Mouse (Mus musculus) neural tube, embryonic 14.5 days (tissue): ENCODE results near the gene Nxph4. TPM values are rescaled to one million over a fixed set of nuclear protein-coding genes. Genes with fewer than 3 reads are reported as not detected.

Source experiments
- ATAC-seq: fragments of 200-750 bp; cut with Nextera tagmentation; 2 replicates; pipeline ENCODE4 v1.8.0; 2017; ENCODE audit warnings: low read depth, mild to moderate bottlenecking, moderate TSS enrichment, moderate library complexity
- H3K27ac ChIP-seq: fragments of 300-500 bp; sonication (generic); 2 replicates; pipeline ENCODE4 v1.5.1; 2014; ENCODE audit warnings: low read depth, mild to moderate bottlenecking, control low read depth, low read length, moderate library complexity, mixed read lengths
- H3K27me3 ChIP-seq: fragments of 300-500 bp; sonication (generic); 2 replicates; pipeline ENCODE4 v1.6.1; 2014; ENCODE audit warnings: low read length; ENCODE audit not compliant: control insufficient read depth, insufficient read depth
- H3K36me3 ChIP-seq: fragments of 300-500 bp; sonication (generic); 2 replicates; pipeline ENCODE4 v1.6.1; 2014; ENCODE audit warnings: low read length, mixed read lengths; ENCODE audit not compliant: control insufficient read depth, insufficient read depth
- H3K4me1 ChIP-seq: fragments of 300-500 bp; sonication (generic); 2 replicates; pipeline ENCODE4 v1.6.1; 2014; ENCODE audit warnings: low read length; ENCODE audit not compliant: control insufficient read depth, insufficient read depth
- H3K4me2 ChIP-seq: fragments of 300-500 bp; sonication (generic); 2 replicates; pipeline ENCODE4 v1.6.1; 2014; ENCODE audit warnings: mild to moderate bottlenecking, low read depth, low read length, control low read depth
- H3K4me3 ChIP-seq: fragments of 300-500 bp; sonication (generic); 2 replicates; pipeline ENCODE4 v1.5.1; 2014; ENCODE audit warnings: low read depth, low read length, control low read depth, mixed read lengths
- H3K9ac ChIP-seq: fragments of 300-500 bp; sonication (generic); replicated peaks from 2 replicates; pipeline ENCODE4 v1.6.1; 2014; ENCODE audit warnings: low read depth, mild to moderate bottlenecking, control low read depth, low read length, mixed read lengths
- H3K9me3 ChIP-seq: fragments of 300-500 bp; sonication (generic); 2 replicates; pipeline ENCODE4 v1.6.1; 2016; ENCODE audit warnings: low read length; ENCODE audit not compliant: control insufficient read depth
- WGBS: fragments of 180-500 bp; shearing (Covaris S2); extraction: QIAGEN DNeasy Blood & Tissue Kit; methylation state at CpG from one replicate; pipeline ENCODE4 v1.1.7; 2014; 5-methylcytosine and 5-hydroxymethylcytosine counted together
- polyA plus RNA-seq: library from polyadenylated mRNA; unstranded; fragments of >200 nt; fragmentation: Nextera tagmentation; extraction: Ambion mirVana; gene quantifications from 2 replicates; pipeline ENCODE4 v1.2.1, GENCODE M21; 2014

The Nxph4 gene
- polyA plus RNA-seq, 1 experiment from 2014 or later: 80.4 TPM

DNA sequence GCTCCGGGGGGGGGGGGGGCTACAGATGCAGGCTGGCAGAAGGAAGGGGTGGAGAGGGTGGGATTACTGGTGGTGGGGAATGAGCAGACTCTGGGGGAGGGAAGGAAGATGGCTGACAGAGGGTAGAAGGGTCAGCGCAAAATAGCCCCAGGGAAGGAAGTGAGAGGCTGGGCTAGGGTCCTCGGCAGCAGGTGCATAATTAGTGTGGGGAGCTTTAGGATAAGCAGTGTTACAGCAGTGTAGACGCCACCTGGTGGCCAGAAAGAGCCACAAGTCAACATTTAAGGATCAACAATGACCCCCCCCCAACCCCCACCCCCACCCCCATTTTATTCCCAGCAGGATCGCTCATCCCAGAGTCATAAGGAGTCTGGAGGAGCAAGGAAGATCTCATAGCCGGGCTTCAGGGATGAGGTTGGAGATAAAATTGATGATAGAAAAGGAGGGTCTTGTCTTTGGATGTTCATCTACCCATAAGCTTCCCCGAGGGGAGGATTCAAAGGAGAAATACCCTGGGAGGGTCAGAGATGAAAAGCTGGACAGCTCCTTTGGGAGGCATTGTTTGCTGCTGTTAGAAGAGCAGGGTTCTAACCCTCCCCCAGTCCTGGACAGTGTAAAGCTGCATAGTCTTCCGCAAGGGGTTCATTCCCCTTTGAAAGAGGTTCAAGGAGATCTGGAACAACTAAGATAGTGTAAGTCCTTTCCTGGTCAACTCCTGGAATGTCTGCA is 2.4 kb upstream of the Nxph4 start:
- peak; percentile 12; the same call in 1 of the 2 replicates for ATAC-seq
- peaks cover 33% of the 10 kb centered on the region for H3K36me3 ChIP-seq
- H3K4me3 ChIP-seq: no peak overlapping the region
- H3K4me2 ChIP-seq: peak overlapping the region; percentile 23; the same call in 1 of the 2 replicates
- H3K27me3 ChIP-seq: no peaks in the 10 kb centered on the region
- no peaks in the 10 kb centered on the region for H3K9me3 ChIP-seq
- 9% methylated on average over 8 of the region's 8 CpGs for WGBS
- H3K4me1 ChIP-seq: peaks cover 41% of the 10 kb centered on the region
- H3K9ac ChIP-seq: no peak overlapping the region
- peak overlapping the region; percentile 62 for H3K27ac ChIP-seq

DNA sequence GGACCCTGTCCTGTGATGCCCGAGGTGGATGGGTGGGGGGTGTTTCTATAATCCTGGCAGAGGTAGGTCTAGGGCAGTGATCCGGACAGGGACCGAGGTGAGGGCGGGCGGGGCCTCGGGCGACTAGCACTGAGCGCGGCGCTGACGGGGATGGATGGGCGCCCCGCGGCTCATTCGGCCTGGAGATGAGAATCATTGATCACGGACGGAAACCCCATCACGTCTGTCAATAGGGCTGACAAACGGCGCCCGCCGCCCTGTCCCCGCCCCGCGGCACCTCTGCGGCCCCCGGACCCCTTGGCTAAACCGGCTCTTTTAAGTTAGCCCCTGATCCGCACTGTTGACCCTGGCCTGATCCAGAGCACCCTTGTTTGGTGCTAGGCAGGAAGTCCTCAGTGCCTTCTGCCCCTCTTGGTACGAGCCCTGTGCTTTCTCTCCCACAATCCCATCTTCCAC is 598 bp upstream of the Nxph4 start:
- Histone ChIP-seq H3K27me3 (no peaks in the 10 kb centered on the region), H3K4me2 (peak overlapping the region; percentile 86), H3K27ac (peak overlapping the region; percentile 84; the same call in 1 of the 2 replicates), H3K4me1 (peaks cover 55% of the 10 kb centered on the region), H3K9ac (peak overlapping the region; percentile 72), H3K36me3 (peaks cover 18% of the 10 kb centered on the region; the same call in 1 of the 2 replicates), H3K4me3 (peak overlapping the region; percentile 67), H3K9me3 (no peaks in the 10 kb centered on the region)
- WGBS: 2% methylated on average over 25 of the region's 30 CpGs
- peak; percentile 19; the same call in 1 of the 2 replicates for ATAC-seq

DNA sequence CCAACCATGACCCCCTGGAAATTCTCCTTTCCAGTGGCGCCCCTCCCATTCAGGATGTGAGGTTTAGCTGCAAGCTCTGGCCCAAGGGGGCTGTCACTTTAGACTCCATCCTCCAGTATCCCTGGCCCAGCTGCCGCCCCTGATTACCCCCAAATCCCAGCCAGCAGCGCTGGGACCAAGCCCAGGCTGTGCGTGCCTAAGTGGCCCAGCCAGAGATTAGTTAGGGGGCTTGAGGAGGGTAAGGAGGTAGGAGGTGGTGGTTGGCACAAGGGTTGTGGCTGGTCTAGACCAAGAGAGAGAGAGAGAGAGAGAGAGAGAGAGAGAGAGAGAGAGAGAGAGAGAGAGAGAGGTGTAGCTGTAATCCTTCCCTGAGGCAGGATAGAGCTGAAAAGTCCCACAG is 2.8 kb downstream of the Nxph4 start:
- no peaks in the 10 kb centered on the region for H3K27me3 ChIP-seq
- peak overlapping the region; percentile 48 for H3K9ac ChIP-seq
- peak overlapping the region; percentile 86 for H3K4me2 ChIP-seq
- no peaks in the 10 kb centered on the region for H3K9me3 ChIP-seq
- H3K4me1 ChIP-seq: peaks cover 80% of the 10 kb centered on the region
- WGBS: 0% methylated on average over 4 of the region's 4 CpGs
- H3K27ac ChIP-seq: peak overlapping the region; percentile 84
- H3K4me3 ChIP-seq: peak overlapping the region; percentile 67
- ATAC-seq: no peak
- no peaks in the 10 kb centered on the region for H3K36me3 ChIP-seq

DNA sequence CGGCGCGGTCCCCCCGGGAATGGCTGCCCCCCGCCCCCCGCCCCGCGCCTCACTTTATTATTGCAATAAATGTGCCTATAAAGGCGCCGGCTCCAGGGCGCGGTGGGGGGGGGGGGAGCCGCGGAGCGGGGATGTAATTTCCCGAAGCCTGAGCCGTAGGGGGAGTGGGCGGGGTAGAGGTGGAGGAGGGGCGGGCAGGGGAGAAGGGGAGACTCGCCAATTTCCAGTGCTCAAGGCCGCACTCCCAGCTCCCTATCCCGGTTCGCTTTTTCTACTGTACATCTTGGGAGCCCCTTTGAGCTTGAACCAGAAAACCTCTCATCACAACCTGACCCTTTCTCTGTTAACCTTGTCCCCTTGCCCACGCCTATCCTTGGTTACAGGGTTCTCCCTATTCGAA is 3.4 kb downstream of the Nxph4 start:
- H3K27me3 ChIP-seq: no peaks in the 10 kb centered on the region
- peak overlapping the region; percentile 84 for H3K27ac ChIP-seq
- under 1% methylated on average over 21 of the region's 25 CpGs for WGBS
- peak overlapping the region; percentile 86 for H3K4me2 ChIP-seq
- no peaks in the 10 kb centered on the region for H3K9me3 ChIP-seq
- peak overlapping the region; percentile 67 for H3K4me3 ChIP-seq
- H3K9ac ChIP-seq: peak overlapping the region; percentile 48
- ATAC-seq: peak; percentile 3; the same call in 1 of the 2 replicates
- H3K36me3 ChIP-seq: no peaks in the 10 kb centered on the region
- H3K4me1 ChIP-seq: peaks cover 80% of the 10 kb centered on the region

DNA sequence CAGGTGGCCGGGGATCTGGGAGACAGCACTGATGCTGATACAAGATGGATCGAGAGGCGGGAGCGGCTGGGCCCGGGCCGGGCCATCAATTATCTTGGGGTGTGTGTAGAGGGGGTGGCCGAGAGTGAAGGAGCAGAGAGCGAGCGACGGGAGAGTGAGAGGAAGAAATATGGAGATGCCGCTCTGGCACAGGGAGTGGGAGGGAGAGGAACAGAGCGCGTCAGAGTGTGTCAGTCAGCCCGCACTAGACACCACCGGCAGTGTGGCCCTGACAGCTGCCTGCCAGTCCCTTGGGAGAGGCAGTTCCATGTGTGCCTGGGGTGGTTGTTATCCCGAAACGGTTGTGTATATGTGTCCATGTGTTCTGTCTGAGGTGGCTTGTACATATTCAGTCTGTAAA is 6.9 kb downstream of the Nxph4 start:
- 2% methylated on average over 17 of the region's 17 CpGs for WGBS
- ATAC-seq: peak; percentile 53

DNA sequence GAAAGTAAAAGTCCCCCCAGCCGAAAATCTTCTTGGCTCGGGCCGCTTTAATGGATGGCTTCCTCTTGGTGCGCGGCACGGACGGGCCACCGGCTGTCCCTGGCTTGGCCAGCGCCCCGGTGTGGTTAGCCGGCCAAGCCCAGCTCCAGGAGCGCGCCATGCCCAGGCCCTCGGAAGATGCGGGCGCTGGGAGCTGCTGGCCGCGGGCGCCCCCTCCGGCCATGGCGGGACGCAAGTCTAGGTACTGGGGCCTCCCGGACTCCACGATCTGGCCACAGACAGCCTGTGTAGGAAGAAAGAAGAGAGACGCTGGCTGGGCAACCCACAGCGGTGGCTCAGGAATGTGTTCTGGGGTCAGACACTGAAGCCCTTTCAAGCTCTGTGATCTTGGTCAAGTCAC is 7.7 kb downstream of the Nxph4 start:
- no peaks in the 10 kb centered on the region for H3K36me3 ChIP-seq
- ATAC-seq: no peak
- WGBS: 1% methylated on average over 26 of the region's 26 CpGs
- peak overlapping the region; percentile 84 for H3K27ac ChIP-seq
- H3K4me3 ChIP-seq: peak overlapping the region; percentile 19
- H3K4me2 ChIP-seq: peak overlapping the region; percentile 86
- peak overlapping the region; percentile 42 for H3K9ac ChIP-seq
- peaks cover 68% of the 10 kb centered on the region for H3K4me1 ChIP-seq
- H3K27me3 ChIP-seq: no peaks in the 10 kb centered on the region
- H3K9me3 ChIP-seq: no peaks in the 10 kb centered on the region

More for the DNA sequence above, 6.9 kb downstream of the Nxph4 start:
- H3K4me2 ChIP-seq: peak overlapping the region; percentile 86
- peak overlapping the region; percentile 3; the same call in 1 of the 2 replicates for H3K4me3 ChIP-seq
- peak overlapping the region; percentile 42 for H3K9ac ChIP-seq
- peak overlapping the region; percentile 84 for H3K27ac ChIP-seq
- H3K4me1 ChIP-seq: peaks cover 69% of the 10 kb centered on the region
- no peaks in the 10 kb centered on the region for H3K9me3 ChIP-seq
- H3K27me3 ChIP-seq: no peaks in the 10 kb centered on the region
- H3K36me3 ChIP-seq: no peaks in the 10 kb centered on the region

DNA sequence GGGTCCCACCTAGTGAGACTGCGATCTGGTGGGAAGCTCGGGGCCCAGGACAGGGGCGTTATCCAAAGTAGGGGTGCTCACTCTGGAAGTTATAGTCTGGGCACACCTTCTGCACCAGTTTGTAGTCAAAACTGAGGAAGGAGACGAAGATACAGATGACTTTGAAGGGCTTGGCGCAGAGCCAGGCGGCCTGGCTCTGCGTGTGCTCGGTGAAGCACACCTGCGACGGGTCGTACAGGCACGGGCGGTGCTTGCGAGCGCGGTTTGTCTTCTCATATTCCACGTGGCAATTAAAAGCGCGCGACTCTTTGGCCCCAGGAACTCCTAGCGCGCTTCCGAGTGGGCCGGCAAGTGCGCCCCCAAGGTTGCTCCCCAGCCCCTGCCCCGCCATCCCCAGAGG is 8.3 kb downstream of the Nxph4 start:
- 3% methylated on average over 26 of the region's 26 CpGs for WGBS
- Histone ChIP-seq H3K9ac (peak overlapping the region; percentile 28; the same call in 1 of the 2 replicates), H3K27ac (peak overlapping the region; percentile 84), H3K4me1 (peaks cover 68% of the 10 kb centered on the region), H3K9me3 (no peaks in the 10 kb centered on the region), H3K27me3 (no peaks in the 10 kb centered on the region), H3K4me3 (peak overlapping the region; percentile 19), H3K36me3 (no peaks in the 10 kb centered on the region), H3K4me2 (peak overlapping the region; percentile 86)
- no peak for ATAC-seq

DNA sequence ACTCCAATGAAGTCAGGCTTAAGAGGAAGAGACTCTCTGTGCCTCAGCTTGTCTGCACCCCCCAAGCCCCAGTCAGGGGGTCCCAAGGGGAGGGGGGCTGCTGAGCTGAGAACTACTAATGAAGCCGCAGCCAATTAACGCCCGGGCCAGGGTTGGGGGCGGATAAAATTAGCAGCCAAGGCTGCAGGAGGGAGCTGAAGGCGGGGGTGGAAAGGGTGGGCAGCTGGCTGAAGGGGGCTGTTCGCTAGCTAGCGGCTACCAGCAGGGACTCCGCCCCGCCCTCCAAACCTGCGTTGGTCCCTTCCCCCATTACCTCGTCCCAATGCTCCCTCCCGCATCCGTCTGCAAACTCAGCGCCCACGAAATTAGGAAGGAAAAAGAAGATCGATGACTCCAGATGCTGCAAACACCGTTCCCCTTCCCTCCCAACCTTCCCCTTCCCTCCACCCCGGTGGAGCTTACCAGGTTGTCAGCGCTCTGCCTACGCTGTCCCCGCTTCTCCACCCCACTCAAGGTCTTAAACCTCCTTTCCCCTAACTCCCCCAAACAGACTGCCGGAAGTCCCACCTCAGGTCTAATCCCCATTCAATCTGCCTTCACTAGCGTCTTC is 9.6 kb downstream of the Nxph4 start:
- peak overlapping the region; percentile 13; the same call in 1 of the 2 replicates for H3K27ac ChIP-seq
- peaks cover 57% of the 10 kb centered on the region for H3K4me1 ChIP-seq
- WGBS: 2% methylated on average over 22 of the region's 23 CpGs
- H3K4me2 ChIP-seq: peak overlapping the region; percentile 23; the same call in 1 of the 2 replicates
- no peak overlapping the region for H3K4me3 ChIP-seq
- peaks cover under 1% of the 10 kb centered on the region; the same call in 1 of the 2 replicates for H3K36me3 ChIP-seq
- no peak for ATAC-seq
- H3K9me3 ChIP-seq: no peaks in the 10 kb centered on the region
- H3K9ac ChIP-seq: peak overlapping the region; percentile 32; the same call in 1 of the 2 replicates
- H3K27me3 ChIP-seq: no peaks in the 10 kb centered on the region
